19 mouse cellular contexts compared by ENCODE assay signal in the genomic region with DNA sequence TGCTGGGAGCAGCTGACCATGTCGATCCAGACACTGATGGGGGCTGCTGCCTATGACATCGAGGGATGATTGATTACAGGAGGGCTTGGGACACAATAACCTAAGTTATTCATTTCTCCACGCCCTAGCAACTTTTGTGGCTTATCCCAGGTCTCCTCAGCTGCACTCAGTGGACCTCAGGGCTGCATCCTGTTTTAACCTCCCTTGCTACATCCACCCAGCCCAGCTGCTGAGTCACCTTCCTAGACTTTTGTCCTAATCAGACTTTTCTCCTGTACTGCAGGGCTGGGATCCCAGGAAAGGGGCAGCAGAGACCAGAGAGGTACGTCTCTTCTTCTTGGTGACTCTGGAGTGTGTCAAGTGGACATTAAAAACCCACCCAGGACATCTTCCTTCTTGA. TPM values are rescaled to one million over a fixed set of nuclear protein-coding genes. Genes with fewer than 3 reads are reported as not detected.
DNase-seq lines count a peak whose midpoint lies in the region; ATAC-seq and TF ChIP-seq lines count a peak whose summit lies in the region.
"Had no signal": no experiment of that assay in that cellular context is flagged by ENCODE, and none has a peak within 500 bp of the region (broad histone marks: within the 10 kb centered on the region; RNA-seq: fewer than 3 reads in every experiment).

No protein-coding gene starts in this region.

- TF ChIP-seq CTCF in Patski (IDR thresholded peaks at IDR 0.05): no peak

- POLR2A ChIA-PET in Patski (lab: Charles Lee): no interaction called here

- peak overlapping the region; percentile 35 for H3K27ac ChIP-seq in hindbrain, embryonic 10.5 days
- H3K27ac ChIP-seq in hindbrain, embryonic 16.5 days (ENCODE audit: low read depth, low read length): no peak overlapping the region
- H3K27ac ChIP-seq in kidney, embryonic 16.5 days (ENCODE audit: low read length): no peak overlapping the region
- H3K27ac ChIP-seq: embryonic facial prominence, embryonic 13.5 days; forebrain, embryonic 13.5 days; hindbrain, embryonic 13.5 days had no signal

- H3K27me3 ChIP-seq in hindbrain, embryonic 10.5 days (ENCODE audit: insufficient read depth, poor library complexity, severe bottlenecking): no peaks in the 10 kb centered on the region
- no peaks in the 10 kb centered on the region for H3K27me3 ChIP-seq in hindbrain, embryonic 16.5 days (replicated peaks; ENCODE audit: control insufficient read depth, insufficient read depth, low read length)
- no peaks in the 10 kb centered on the region for H3K27me3 ChIP-seq in kidney, embryonic 16.5 days (ENCODE audit: insufficient read depth, low read length)
- no peaks in the 10 kb centered on the region for H3K27me3 ChIP-seq in Patski
- H3K27me3 ChIP-seq: CH12.LX; embryonic facial prominence, embryonic 13.5 days; forebrain, embryonic 13.5 days; hindbrain, embryonic 13.5 days had no signal

- DNase-seq in hindbrain, embryonic 10.5 days (ENCODE audit: low spot score): no peak
- DNase-seq in kidney, postnatal 4 days: no peak
- DNase-seq in 3T3-L1 (ENCODE audit: low read depth, low spot score) (peak; percentile 69), Patski (ENCODE audit: low read depth, low spot score) (no peak)
- DNase-seq in cerebellum, postnatal 25 days: no peak
- DNase-seq: adrenal gland, postnatal 10 days; cerebellum, adult 11 months; cerebellum, adult 8-10 months; cerebellum, postnatal 36 days; forebrain, postnatal 0 days; gastrocnemius, postnatal 14 days; heart, postnatal 10 days; heart, postnatal 4 days had no signal

- no peaks in the 10 kb centered on the region for H3K9me3 ChIP-seq in hindbrain, embryonic 10.5 days
- no peaks in the 10 kb centered on the region for H3K9me3 ChIP-seq in hindbrain, embryonic 16.5 days (ENCODE audit: control insufficient read depth, low read length)
- no peaks in the 10 kb centered on the region for H3K9me3 ChIP-seq in kidney, embryonic 16.5 days (ENCODE audit: low read length)
- H3K9me3 ChIP-seq: embryonic facial prominence, embryonic 13.5 days; forebrain, embryonic 13.5 days; hindbrain, embryonic 13.5 days had no signal

- no peak overlapping the region for H3K4me2 ChIP-seq in hindbrain, embryonic 16.5 days (ENCODE audit: low read length)
- 0 out of 2 replicates have a peak overlapping the region, but pooled peaks have one; percentile 10 for H3K4me2 ChIP-seq in kidney, embryonic 16.5 days (replicated peaks; ENCODE audit: low read depth, low read length)
- H3K4me2 ChIP-seq: embryonic facial prominence, embryonic 13.5 days; forebrain, embryonic 13.5 days; hindbrain, embryonic 13.5 days had no signal

- peaks cover 29% of the 10 kb centered on the region for H3K4me1 ChIP-seq in hindbrain, embryonic 10.5 days (replicated peaks)
- H3K4me1 ChIP-seq in hindbrain, embryonic 16.5 days (ENCODE audit: control insufficient read depth, insufficient read depth, low read depth, low read length): no peaks in the 10 kb centered on the region
- H3K4me1 ChIP-seq in kidney, embryonic 16.5 days (ENCODE audit: insufficient read depth, low read length): peaks cover 15% of the 10 kb centered on the region
- H3K4me1 ChIP-seq: forebrain, embryonic 13.5 days; hindbrain, embryonic 13.5 days had no signal

- no peak overlapping the region for H3K4me3 ChIP-seq in hindbrain, embryonic 10.5 days
- no peak overlapping the region for H3K4me3 ChIP-seq in hindbrain, embryonic 16.5 days (ENCODE audit: low read length)
- H3K4me3 ChIP-seq in kidney, embryonic 16.5 days (ENCODE audit: low read length): no peak overlapping the region
- H3K4me3 ChIP-seq: embryonic facial prominence, embryonic 13.5 days; forebrain, embryonic 13.5 days; hindbrain, embryonic 13.5 days had no signal

- H3K36me3 ChIP-seq in hindbrain, embryonic 10.5 days: peaks cover 8% of the 10 kb centered on the region; the same call in 1 of the 2 replicates
- no peaks in the 10 kb centered on the region for H3K36me3 ChIP-seq in hindbrain, embryonic 16.5 days (ENCODE audit: control insufficient read depth, insufficient read depth, low read length)
- H3K36me3 ChIP-seq in kidney, embryonic 16.5 days (ENCODE audit: insufficient read depth, low read length): no peaks in the 10 kb centered on the region
- H3K36me3 ChIP-seq: embryonic facial prominence, embryonic 13.5 days; hindbrain, embryonic 13.5 days had no signal

- in situ Hi-C loops in Patski (cut with MboI; ENCODE audit: low pct_unique_long_range_greater_than_20kb): no loop called here

- WGBS in hindbrain, embryonic 10.5 days: 85% methylated on average over 4 of the region's 4 CpGs
- 78% methylated on average over 4 of the region's 4 CpGs for WGBS in hindbrain, embryonic 16.5 days
- WGBS in kidney, embryonic 16.5 days: 49% methylated on average over 4 of the region's 4 CpGs

- no peak for ATAC-seq in hindbrain, embryonic 16.5 days
- ATAC-seq in kidney, embryonic 16.5 days (ENCODE audit: low FRiP score, low TSS enrichment): peak; percentile 84
- ATAC-seq in Patski: peak; percentile 95
- ATAC-seq: forebrain, embryonic 13.5 days; forebrain, postnatal 0 days had no signal

- H3K9ac ChIP-seq in hindbrain, embryonic 16.5 days (ENCODE audit: low read depth, low read length): no peak overlapping the region
- no peak overlapping the region for H3K9ac ChIP-seq in kidney, embryonic 16.5 days (replicated peaks; ENCODE audit: low read length)
- H3K9ac ChIP-seq: embryonic facial prominence, embryonic 13.5 days; forebrain, embryonic 13.5 days; forebrain, postnatal 0 days; hindbrain, embryonic 13.5 days had no signal

- CTCF ChIA-PET in Patski (lab: Charles Lee): no interaction called here

RNA-seq across cellular contexts. Expression of a gene that starts 19.9 kb away (rescaled TPM):
- 123 and 134 TPM in 2 replicates for polyA plus RNA-seq in hindbrain, embryonic 10.5 days (2016; fragmentation: Nextera tagmentation; extraction: Ambion mirVana)
- polyA plus RNA-seq in hindbrain, embryonic 16.5 days (2015; fragmentation: Nextera tagmentation; extraction: Ambion mirVana): 110 and 116 TPM in 2 replicates
- 7.1 and 9.2 TPM in 2 replicates for polyA plus RNA-seq in kidney, embryonic 16.5 days (2015; fragmentation: Nextera tagmentation; extraction: Ambion mirVana)
- 57.1 TPM for polyA plus RNA-seq in Patski (2021)

RNA-seq across cellular contexts. Expression of a gene that starts 59.4 kb away (rescaled TPM):
- 1.8 and 2.4 TPM in 2 replicates for polyA plus RNA-seq in hindbrain, embryonic 10.5 days (2016; fragmentation: Nextera tagmentation; extraction: Ambion mirVana)
- polyA plus RNA-seq in hindbrain, embryonic 16.5 days (2015; fragmentation: Nextera tagmentation; extraction: Ambion mirVana): 0.89 and 1.0 TPM in 2 replicates
- polyA plus RNA-seq in kidney, embryonic 16.5 days (2015; fragmentation: Nextera tagmentation; extraction: Ambion mirVana): 1.2 and 1.8 TPM in 2 replicates
- polyA plus RNA-seq in Patski (2021): 0.04 TPM
